Mouse (Mus musculus): ENCODE measurements around the gene Arhgef25. TPM values are rescaled to one million over a fixed set of nuclear protein-coding genes. Genes with fewer than 3 reads are reported as not detected.
A peak's percentile ranks its signal among the peaks of the same experiment; 100 is the strongest.
"Not testable (repeated sequence)": the region's sequence is repeated elsewhere in the genome, so short reads cannot be mapped to it uniquely, and the experiment has no call there.

The Arhgef25 gene
- total and polyA plus RNA-seq, 2 experiments from 2014 or later = 16.9 to 45.4 TPM

- Histone ChIP-seq H3K4me1 (ENCODE audit: insufficient read depth) (no peaks in the 10 kb centered on the region; the same call in 1 of the 2 replicates), H3K4me3 (ENCODE audit: low read depth, low read length) (no peak overlapping the region), H3K9me3 (ENCODE audit: low read length) (no peaks in the 10 kb centered on the region), H3K4me2 (ENCODE audit: low read depth) (no peak overlapping the region), H3K27ac (ENCODE audit: low read depth, low read length) (no peak overlapping the region), H3K36me3 (ENCODE audit: insufficient read depth) (peaks cover 47% of the 10 kb centered on the region), H3K9ac (no peak overlapping the region), H3K27me3 (ENCODE audit: insufficient read depth, low read length) (no peaks in the 10 kb centered on the region)
- no peak for TF ChIP-seq CTCF (IDR thresholded peaks at IDR 0.05; ENCODE audit: low read depth)
- DNase-seq = no peak
- ATAC-seq = no peak
- 83% methylated on average over 11 of the region's 11 CpGs for WGBS
These were observed 7.7 kb upstream of the Arhgef25 start for GRCm38 (mm10) chr10:127197505-127198110.

- Histone ChIP-seq H3K9me3 (ENCODE audit: low read length) (no peaks in the 10 kb centered on the region), H3K4me2 (ENCODE audit: low read depth) (no peak overlapping the region), H3K27ac (ENCODE audit: low read depth, low read length) (no peak overlapping the region), H3K4me3 (ENCODE audit: low read depth, low read length) (no peak overlapping the region), H3K27me3 (ENCODE audit: insufficient read depth, low read length) (no peaks in the 10 kb centered on the region), H3K36me3 (ENCODE audit: insufficient read depth) (peaks cover 48% of the 10 kb centered on the region), H3K4me1 (ENCODE audit: insufficient read depth) (no peaks in the 10 kb centered on the region; the same call in 1 of the 2 replicates), H3K9ac (no peak overlapping the region)
- WGBS = 93% methylated on average over 8 of the region's 8 CpGs
- ATAC-seq (no peak), DNase-seq (no peak)
- TF ChIP-seq CTCF (IDR thresholded peaks at IDR 0.05; ENCODE audit: low read depth) = no peak
These were observed 7.2 kb upstream of the Arhgef25 start for GRCm38 (mm10) chr10:127197104-127197503.

GRCm38 (mm10) chr10:127196392-127196791 lies 6.5 kb upstream of the Arhgef25 start:
- H3K4me3 ChIP-seq (ENCODE audit: low read depth, low read length) = peak overlapping the region; percentile 88
- no peaks in the 10 kb centered on the region for H3K9me3 ChIP-seq (ENCODE audit: low read length)
- H3K4me1 ChIP-seq (ENCODE audit: insufficient read depth) = no peaks in the 10 kb centered on the region; the same call in 1 of the 2 replicates
- peaks cover 51% of the 10 kb centered on the region for H3K36me3 ChIP-seq (ENCODE audit: insufficient read depth)
- H3K27me3 ChIP-seq (ENCODE audit: insufficient read depth, low read length) = no peaks in the 10 kb centered on the region
- TF ChIP-seq CTCF (IDR thresholded peaks at IDR 0.05; ENCODE audit: low read depth) = no peak
- peak overlapping the region; percentile 94 for H3K4me2 ChIP-seq (ENCODE audit: low read depth)
- peak; percentile 64 for DNase-seq
- peak overlapping the region; percentile 87 for H3K27ac ChIP-seq (ENCODE audit: low read depth, low read length)
- H3K9ac ChIP-seq = peak overlapping the region; percentile 97; the same call in 1 of the 2 replicates
- peak; percentile 67 for ATAC-seq
- 3% methylated on average over 5 of the region's 5 CpGs for WGBS

GRCm38 (mm10) chr10:127195328-127196129 lies 5.6 kb upstream of the Arhgef25 start, which contains the start of gene Dtx3:
TSS of gene Dtx3 (minus strand) at chr10:127195728.
- no peak for TF ChIP-seq CTCF (IDR thresholded peaks at IDR 0.05; ENCODE audit: low read depth)
- WGBS = 2% methylated on average over 38 of the region's 47 CpGs
- no peaks in the 10 kb centered on the region for H3K27me3 ChIP-seq (ENCODE audit: insufficient read depth, low read length)
- peak within 1 kb of the TSS; percentile 94 for H3K4me2 ChIP-seq (ENCODE audit: low read depth)
- peak within 1 kb of the TSS; percentile 97 for H3K9ac ChIP-seq
- H3K9me3 ChIP-seq (ENCODE audit: low read length) = no peaks in the 10 kb centered on the region
- H3K4me1 ChIP-seq (ENCODE audit: insufficient read depth) = no peaks in the 10 kb centered on the region; the same call in 1 of the 2 replicates
- peaks cover 55% of the 10 kb centered on the region for H3K36me3 ChIP-seq (ENCODE audit: insufficient read depth)
- peak within 1 kb of the TSS; percentile 87 for H3K27ac ChIP-seq (ENCODE audit: low read depth, low read length)
- DNase-seq (peak; percentile 68), ATAC-seq (peak; percentile 79)
- H3K4me3 ChIP-seq (ENCODE audit: low read depth, low read length) = peak within 1 kb of the TSS; percentile 88

- no peaks in the 10 kb centered on the region for H3K9me3 ChIP-seq (ENCODE audit: low read length)
- DNase-seq = peak; percentile 34
These were observed 4.8 kb upstream of the Arhgef25 start for GRCm38 (mm10) chr10:127194428-127195327.

GRCm38 (mm10) chr10:127193011-127193410 lies 3.1 kb upstream of the Arhgef25 start:
- no peak for ATAC-seq
- Histone ChIP-seq H3K9me3 (ENCODE audit: low read length) (no peaks in the 10 kb centered on the region), H3K4me2 (ENCODE audit: low read depth) (no peak overlapping the region), H3K36me3 (ENCODE audit: insufficient read depth) (peaks cover 35% of the 10 kb centered on the region), H3K4me1 (ENCODE audit: insufficient read depth) (peaks cover 11% of the 10 kb centered on the region), H3K4me3 (ENCODE audit: low read depth, low read length) (no peak overlapping the region), H3K27me3 (ENCODE audit: insufficient read depth, low read length) (no peaks in the 10 kb centered on the region), H3K9ac (no peak overlapping the region), H3K27ac (ENCODE audit: low read depth, low read length) (no peak overlapping the region)
- no peak for TF ChIP-seq CTCF (IDR thresholded peaks at IDR 0.05; ENCODE audit: low read depth)
- no peak for DNase-seq
- WGBS = 91% methylated on average over 9 of the region's 9 CpGs

More at GRCm38 (mm10) chr10:127194428-127195327, 4.8 kb upstream of the Arhgef25 start:
- Histone ChIP-seq H3K4me1 (ENCODE audit: insufficient read depth) (peaks cover 2% of the 10 kb centered on the region), H3K36me3 (ENCODE audit: insufficient read depth) (peaks cover 51% of the 10 kb centered on the region), H3K4me3 (ENCODE audit: low read depth, low read length) (peak overlapping the region; percentile 88), H3K27ac (ENCODE audit: low read depth, low read length) (peak overlapping the region; percentile 87), H3K4me2 (ENCODE audit: low read depth) (peak overlapping the region; percentile 94), H3K9ac (peak overlapping the region; percentile 97), H3K27me3 (ENCODE audit: insufficient read depth, low read length) (no peaks in the 10 kb centered on the region)
- no peak for TF ChIP-seq CTCF (IDR thresholded peaks at IDR 0.05; ENCODE audit: low read depth)
- ATAC-seq = peak; percentile 19; the same call in 1 of the 2 replicates
- 21% methylated on average over 22 of the region's 22 CpGs for WGBS

DNA sequence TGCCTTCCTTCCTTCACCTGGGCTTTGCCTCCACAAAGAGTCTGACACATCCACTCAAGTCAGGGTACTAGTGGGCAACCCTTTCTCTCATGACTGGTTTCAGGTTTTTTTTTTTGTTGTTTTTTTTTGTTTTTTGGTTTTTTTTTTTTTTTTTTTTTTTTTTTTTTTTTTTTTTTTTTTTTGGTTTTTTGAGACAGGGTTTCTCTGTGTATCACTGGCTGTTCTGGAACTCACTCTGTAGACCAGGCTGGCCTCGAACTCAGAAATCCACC lies 2.1 kb upstream of the Arhgef25 start:
- H3K4me2 ChIP-seq (ENCODE audit: low read depth); ATAC-seq; H3K9ac ChIP-seq; H3K4me3 ChIP-seq (ENCODE audit: low read depth, low read length); H3K27ac ChIP-seq (ENCODE audit: low read depth, low read length); H3K9me3 ChIP-seq (ENCODE audit: low read length); H3K27me3 ChIP-seq (ENCODE audit: insufficient read depth, low read length); DNase-seq: not testable (repeated sequence)
- 88% methylated on average over 1 of the region's 1 CpGs for WGBS
- peaks cover 30% of the 10 kb centered on the region for H3K36me3 ChIP-seq (ENCODE audit: insufficient read depth)
- H3K4me1 ChIP-seq (ENCODE audit: insufficient read depth) = peaks cover 15% of the 10 kb centered on the region
